Mouse (Mus musculus) B cell, adult 67 days (primary cell): ENCODE data around the gene Prkci. TPM values are rescaled to one million over a fixed set of nuclear protein-coding genes. Genes with fewer than 3 reads are reported as not detected.

ENCODE experiments used
- total RNA-seq, 2 experiments: library from RNA; stranded (reverse); gene quantifications; 4 replicates each; pipeline ENCODE4 v1.2.4; 2023

Prkci gene
- 10 to 100 TPM; 16.0 to 24.6 TPM for total RNA-seq

GRCm38 (mm10) chr3:30995283-30995898, at the start of gene Prkci:
Prkci (plus strand) TSS chr3:30995747.

GRCm38 (mm10) chr3:30969104-30969581, 26.4 kb upstream of the Prkci start, which contains the start of gene Phc3:
Phc3 (minus strand) TSS chr3:30969415.

GRCm38 (mm10) chr3:31094531-31095178, 99.1 kb downstream of the Prkci start, which contains the start of gene Skil:
Skil (plus strand) TSS chr3:31095058.

Other genes with a start within 250 kb of the Prkci start
- not detected for gene Samd7, start 249.5 kb upstream of the Prkci start, total RNA-seq
- gene Sec62, start 202.9 kb upstream of the Prkci start, total RNA-seq = 10 to 100 TPM; 67.7 to 74.0 TPM
- under 1 TPM in 1 of 2 experiments, not detected in 1; 0.70 TPM for gene Gpr160, start 139.8 kb upstream of the Prkci start, total RNA-seq
- gene Phc3, start 26.3 kb upstream of the Prkci start, total RNA-seq = 10 to 100 TPM; 65.0 to 65.6 TPM
- 10 to 100 TPM; 63.3 to 73.6 TPM for gene Skil, start 99.3 kb downstream of the Prkci start, total RNA-seq
- not detected for gene Cldn11, start 154.2 kb downstream of the Prkci start, total RNA-seq